Mouse (Mus musculus): Measurements from ENCODE around the gene Map4. TPM values are rescaled to one million over a fixed set of nuclear protein-coding genes. Genes with fewer than 3 reads are reported as not detected.
"Not testable (repeated sequence)": the region's sequence is repeated elsewhere in the genome, so short reads cannot be mapped to it uniquely, and the experiment has no call there.

The Map4 gene
- polyA plus RNA-seq, 1 experiment from 2014 or later, result 53.9 TPM

GRCm38 (mm10) chr9:110071011-110071410 is 139.8 kb downstream of the Map4 start:
- 0 out of 2 replicates have a peak, but pooled peaks cover 3% of the 10 kb centered on the region for H3K4me1 ChIP-seq (ENCODE audit: insufficient read depth, low read length)
- H3K27ac ChIP-seq (ENCODE audit: low read length), result no peak overlapping the region
- ATAC-seq (ENCODE audit: low FRiP score, low TSS enrichment), result no peak
- no peak overlapping the region for H3K4me3 ChIP-seq (ENCODE audit: low read length)
- no peaks in the 10 kb centered on the region for H3K27me3 ChIP-seq (ENCODE audit: insufficient read depth, low read length)
- H3K4me2 ChIP-seq (replicated peaks; ENCODE audit: low read depth, low read length), result no peak overlapping the region
- H3K9ac ChIP-seq (replicated peaks; ENCODE audit: low read length), result no peak overlapping the region
- no peaks in the 10 kb centered on the region for H3K9me3 ChIP-seq (ENCODE audit: low read length)
- peaks cover 42% of the 10 kb centered on the region for H3K36me3 ChIP-seq (ENCODE audit: insufficient read depth, low read length)
- 88% methylated on average over 4 of the region's 4 CpGs for WGBS

GRCm38 (mm10) chr9:110071843-110072242 is 140.6 kb downstream of the Map4 start:
- Histone ChIP-seq H3K27me3 (ENCODE audit: insufficient read depth, low read length) (no peaks in the 10 kb centered on the region), H3K4me3 (ENCODE audit: low read length) (no peak overlapping the region), H3K27ac (ENCODE audit: low read length) (no peak overlapping the region), H3K4me1 (ENCODE audit: insufficient read depth, low read length) (0 out of 2 replicates have a peak, but pooled peaks cover 3% of the 10 kb centered on the region), H3K4me2 (replicated peaks; ENCODE audit: low read depth, low read length) (no peak overlapping the region), H3K36me3 (ENCODE audit: insufficient read depth, low read length) (peaks cover 44% of the 10 kb centered on the region), H3K9ac (replicated peaks; ENCODE audit: low read length) (no peak overlapping the region), H3K9me3 (ENCODE audit: low read length) (no peaks in the 10 kb centered on the region)
- 0 out of 2 replicates have a peak, but pooled peaks have one; percentile 46 for ATAC-seq (ENCODE audit: low FRiP score, low TSS enrichment)
- WGBS, result 0% methylated on average over 1 of the region's 1 CpGs

- H3K9ac ChIP-seq (replicated peaks; ENCODE audit: low read length); H3K4me2 ChIP-seq (replicated peaks; ENCODE audit: low read depth, low read length); H3K27me3 ChIP-seq (ENCODE audit: insufficient read depth, low read length); H3K9me3 ChIP-seq (ENCODE audit: low read length); H3K4me3 ChIP-seq (ENCODE audit: low read length); H3K27ac ChIP-seq (ENCODE audit: low read length); ATAC-seq (ENCODE audit: low FRiP score, low TSS enrichment); H3K4me1 ChIP-seq (ENCODE audit: insufficient read depth, low read length): not testable (repeated sequence)
- 76% methylated on average over 4 of the region's 7 CpGs for WGBS
- H3K36me3 ChIP-seq (ENCODE audit: insufficient read depth, low read length), result peaks cover 41% of the 10 kb centered on the region
Measured at GRCm38 (mm10) chr9:110076468-110076867, 145.2 kb downstream of the Map4 start.

- Histone ChIP-seq H3K27ac (ENCODE audit: low read length) (no peak overlapping the region), H3K4me1 (ENCODE audit: insufficient read depth, low read length) (no peaks in the 10 kb centered on the region), H3K9me3 (ENCODE audit: low read length) (no peaks in the 10 kb centered on the region), H3K9ac (replicated peaks; ENCODE audit: low read length) (no peak overlapping the region), H3K4me3 (ENCODE audit: low read length) (no peak overlapping the region), H3K4me2 (replicated peaks; ENCODE audit: low read depth, low read length) (no peak overlapping the region), H3K36me3 (ENCODE audit: insufficient read depth, low read length) (peaks cover 59% of the 10 kb centered on the region), H3K27me3 (ENCODE audit: insufficient read depth, low read length) (no peaks in the 10 kb centered on the region)
- ATAC-seq (ENCODE audit: low FRiP score, low TSS enrichment), result no peak
- WGBS, result 78% methylated on average over 3 of the region's 3 CpGs
Measured at GRCm38 (mm10) chr9:110081066-110081465, 149.8 kb downstream of the Map4 start.

GRCm38 (mm10) chr9:110084201-110084964 is 153.1 kb downstream of the Map4 start:
- Histone ChIP-seq H3K4me3 (ENCODE audit: low read length) (no peak overlapping the region), H3K4me1 (ENCODE audit: insufficient read depth, low read length) (no peaks in the 10 kb centered on the region), H3K4me2 (replicated peaks; ENCODE audit: low read depth, low read length) (no peak overlapping the region), H3K9me3 (ENCODE audit: low read length) (no peaks in the 10 kb centered on the region), H3K27ac (ENCODE audit: low read length) (no peak overlapping the region), H3K27me3 (ENCODE audit: insufficient read depth, low read length) (no peaks in the 10 kb centered on the region), H3K9ac (replicated peaks; ENCODE audit: low read length) (no peak overlapping the region), H3K36me3 (ENCODE audit: insufficient read depth, low read length) (peaks cover 76% of the 10 kb centered on the region)
- ATAC-seq (ENCODE audit: low FRiP score, low TSS enrichment), result peak; percentile 23; the same call in 1 of the 2 replicates
- WGBS, result 78% methylated on average over 25 of the region's 25 CpGs

- Histone ChIP-seq H3K4me2 (replicated peaks; ENCODE audit: low read depth, low read length) (no peak overlapping the region), H3K4me3 (ENCODE audit: low read length) (no peak overlapping the region), H3K4me1 (ENCODE audit: insufficient read depth, low read length) (no peaks in the 10 kb centered on the region), H3K36me3 (ENCODE audit: insufficient read depth, low read length) (peaks cover 74% of the 10 kb centered on the region), H3K9ac (replicated peaks; ENCODE audit: low read length) (no peak overlapping the region), H3K9me3 (ENCODE audit: low read length) (no peaks in the 10 kb centered on the region), H3K27me3 (ENCODE audit: insufficient read depth, low read length) (no peaks in the 10 kb centered on the region), H3K27ac (ENCODE audit: low read length) (no peak overlapping the region)
- no peak for ATAC-seq (ENCODE audit: low FRiP score, low TSS enrichment)
- 83% methylated on average over 8 of the region's 8 CpGs for WGBS
Measured at GRCm38 (mm10) chr9:110085693-110086092, 154.4 kb downstream of the Map4 start.

GRCm38 (mm10) chr9:110093303-110093702 is 162.0 kb downstream of the Map4 start:
- no peak overlapping the region for H3K4me3 ChIP-seq (ENCODE audit: low read length)
- H3K4me2 ChIP-seq (replicated peaks; ENCODE audit: low read depth, low read length), result no peak overlapping the region
- WGBS, result 84% methylated on average over 4 of the region's 4 CpGs
- no peaks in the 10 kb centered on the region for H3K9me3 ChIP-seq (ENCODE audit: low read length)
- H3K36me3 ChIP-seq (ENCODE audit: insufficient read depth, low read length), result peaks cover 79% of the 10 kb centered on the region
- no peak overlapping the region for H3K9ac ChIP-seq (replicated peaks; ENCODE audit: low read length)
- ATAC-seq (ENCODE audit: low FRiP score, low TSS enrichment), result no peak
- H3K4me1 ChIP-seq (ENCODE audit: insufficient read depth, low read length), result no peaks in the 10 kb centered on the region
- no peak overlapping the region for H3K27ac ChIP-seq (ENCODE audit: low read length)
- no peaks in the 10 kb centered on the region for H3K27me3 ChIP-seq (ENCODE audit: insufficient read depth, low read length)

GRCm38 (mm10) chr9:110094761-110095160 is 163.5 kb downstream of the Map4 start:
- no peaks in the 10 kb centered on the region for H3K27me3 ChIP-seq (ENCODE audit: insufficient read depth, low read length)
- H3K9me3 ChIP-seq (ENCODE audit: low read length), result no peaks in the 10 kb centered on the region
- 95% methylated on average over 4 of the region's 4 CpGs for WGBS
- H3K4me1 ChIP-seq (ENCODE audit: insufficient read depth, low read length), result no peaks in the 10 kb centered on the region; the same call in 1 of the 2 replicates
- ATAC-seq (ENCODE audit: low FRiP score, low TSS enrichment), result no peak
- H3K9ac ChIP-seq (replicated peaks; ENCODE audit: low read length), result no peak overlapping the region
- no peak overlapping the region for H3K4me3 ChIP-seq (ENCODE audit: low read length)
- H3K4me2 ChIP-seq (replicated peaks; ENCODE audit: low read depth, low read length), result no peak overlapping the region
- H3K27ac ChIP-seq (ENCODE audit: low read length), result no peak overlapping the region
- peaks cover 75% of the 10 kb centered on the region for H3K36me3 ChIP-seq (ENCODE audit: insufficient read depth, low read length)

- Histone ChIP-seq H3K4me2 (replicated peaks; ENCODE audit: low read depth, low read length) (no peak overlapping the region), H3K36me3 (ENCODE audit: insufficient read depth, low read length) (peaks cover 50% of the 10 kb centered on the region), H3K9ac (replicated peaks; ENCODE audit: low read length) (no peak overlapping the region), H3K4me3 (ENCODE audit: low read length) (no peak overlapping the region), H3K27me3 (ENCODE audit: insufficient read depth, low read length) (no peaks in the 10 kb centered on the region), H3K9me3 (ENCODE audit: low read length) (no peaks in the 10 kb centered on the region), H3K4me1 (ENCODE audit: insufficient read depth, low read length) (peaks cover 7% of the 10 kb centered on the region), H3K27ac (ENCODE audit: low read length) (no peak overlapping the region)
- no peak for ATAC-seq (ENCODE audit: low FRiP score, low TSS enrichment)
- WGBS, result 93% methylated on average over 3 of the region's 3 CpGs
Measured at GRCm38 (mm10) chr9:110097791-110098190, 166.5 kb downstream of the Map4 start.
